Mouse (Mus musculus) ES-CJ7 (cell line): ENCODE data around the gene Ankrd63.
A peak's percentile ranks its signal among the peaks of the same experiment; 100 is the strongest.

Experiments
- DNase-seq: peaks from one replicate; pipeline ENCODE4 v3.0.0; 2011; ENCODE audit warnings: low read depth, low spot score

The Ankrd63 gene

DNA sequence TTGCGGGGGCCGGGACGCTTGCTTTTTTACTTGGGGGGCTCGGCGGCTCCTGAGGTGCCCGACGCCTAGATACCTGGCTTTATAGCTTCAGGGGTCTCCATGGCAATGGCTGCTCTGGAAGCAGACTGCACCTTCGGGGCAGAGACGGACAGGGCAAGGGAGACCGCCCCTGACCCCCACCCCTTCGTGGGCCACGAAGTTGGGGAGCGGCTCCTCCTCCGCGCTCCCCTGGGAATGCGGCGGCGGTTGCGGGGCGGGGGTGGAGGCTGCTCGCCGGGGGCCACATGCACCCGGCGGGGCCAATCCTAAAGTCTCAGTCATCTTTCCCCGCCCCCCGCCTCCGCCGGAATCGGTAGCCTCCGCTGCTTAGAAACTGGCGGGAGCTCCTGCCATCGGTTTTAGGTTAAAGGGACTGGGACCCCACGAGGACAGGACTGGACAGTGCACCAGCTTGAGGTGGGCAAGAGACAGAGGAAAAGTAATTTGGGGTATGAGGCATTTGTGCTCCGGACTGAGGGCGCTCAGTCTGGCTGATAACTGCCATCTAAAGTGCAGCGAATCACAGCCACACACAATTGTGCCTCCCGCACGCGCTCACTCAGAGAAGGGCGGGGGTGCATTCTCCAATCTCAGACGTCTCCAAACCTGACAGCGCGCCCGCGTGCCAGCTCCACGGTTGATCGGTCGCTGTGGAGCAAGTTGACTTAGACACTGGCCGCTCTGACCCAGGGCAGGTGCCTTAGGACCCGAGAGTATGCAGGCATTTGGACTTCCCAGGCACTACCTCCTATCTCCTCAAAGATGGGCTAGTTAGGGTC is at the start of gene Ankrd63:
Gene Ankrd63, minus strand, starts transcription at position 51 of the 818 bp plus-strand sequence.
- DNase-seq: peak; percentile 17

DNA sequence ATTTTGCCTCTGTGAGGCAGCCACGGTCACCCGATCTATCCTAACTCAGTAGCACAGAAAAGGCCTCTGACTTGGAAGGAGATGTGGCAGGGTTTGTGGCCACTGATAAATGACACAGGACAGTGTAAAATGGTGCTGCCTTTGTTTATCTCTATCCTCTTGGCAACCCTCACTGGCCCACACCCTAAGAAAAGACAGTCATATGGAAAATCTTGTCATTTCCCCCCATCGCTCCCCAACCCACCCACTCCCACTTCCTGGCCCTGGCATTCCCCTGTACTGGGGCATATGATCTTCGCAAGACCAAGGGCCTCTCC is 49.0 kb upstream of the Ankrd63 start:
- no peak for DNase-seq

DNA sequence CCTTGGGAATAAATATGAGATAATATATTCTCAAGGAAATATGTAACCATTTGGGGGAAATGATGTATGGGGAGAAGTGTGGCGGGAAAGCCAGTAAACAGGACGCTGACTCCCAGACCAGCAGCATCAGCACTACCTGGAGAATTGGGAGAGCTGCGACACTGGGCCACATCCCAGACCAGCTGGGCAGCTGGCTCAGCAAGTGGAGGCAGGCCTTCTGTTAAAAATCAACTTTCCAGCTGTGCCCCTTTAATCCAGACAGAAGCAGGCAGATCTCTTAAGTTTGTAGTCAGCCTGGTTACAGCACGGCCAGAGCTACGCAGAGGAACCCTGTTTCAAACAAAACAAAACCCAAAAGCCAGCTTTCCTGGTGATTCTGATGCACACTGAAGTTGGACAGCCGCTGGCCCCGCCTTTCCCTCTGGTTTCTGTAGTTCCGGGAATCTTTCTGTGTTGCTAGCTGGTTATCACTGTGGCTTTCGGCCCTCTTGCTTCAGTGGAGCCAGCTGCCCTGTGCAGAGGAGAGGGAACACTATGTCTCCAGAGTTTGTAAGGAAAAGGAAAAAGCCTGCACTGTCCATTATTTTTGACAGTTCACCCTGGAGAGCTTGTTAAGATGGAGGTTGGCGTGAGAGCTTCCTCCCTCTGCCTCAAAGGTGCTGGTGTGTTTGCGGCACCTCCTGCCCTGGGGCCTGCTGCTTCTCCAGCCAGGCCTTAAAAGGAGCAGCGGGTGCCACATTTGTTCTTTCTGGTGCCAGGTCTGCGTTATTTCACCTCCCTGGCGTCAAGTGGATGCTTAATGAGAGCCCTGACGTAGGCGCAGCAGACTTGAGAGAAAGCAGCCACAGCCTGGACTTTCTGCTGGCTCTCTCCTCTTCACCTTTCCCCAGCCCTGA is 48.4 kb upstream of the Ankrd63 start:
- DNase-seq: no peak

DNA sequence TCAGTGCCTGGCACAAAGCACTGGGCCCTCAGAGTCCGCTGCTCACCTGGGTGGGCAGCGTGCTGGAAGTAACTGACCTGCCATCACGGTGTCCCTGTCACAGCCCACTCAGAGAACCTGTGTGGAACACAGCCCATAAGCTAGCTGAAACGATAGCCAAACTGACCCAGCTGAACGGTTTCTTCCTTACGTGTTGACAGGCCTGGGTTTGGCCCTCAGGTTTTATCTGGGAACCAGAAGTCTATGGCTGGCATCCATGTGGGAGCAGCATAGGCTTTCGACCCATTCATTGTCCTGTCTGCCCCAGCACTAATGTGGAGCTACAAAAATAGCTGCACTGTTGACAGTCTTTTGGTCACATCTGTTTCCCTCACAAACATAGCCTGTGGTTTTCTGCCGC is 46.7 kb upstream of the Ankrd63 start:
- DNase-seq: no peak

DNA sequence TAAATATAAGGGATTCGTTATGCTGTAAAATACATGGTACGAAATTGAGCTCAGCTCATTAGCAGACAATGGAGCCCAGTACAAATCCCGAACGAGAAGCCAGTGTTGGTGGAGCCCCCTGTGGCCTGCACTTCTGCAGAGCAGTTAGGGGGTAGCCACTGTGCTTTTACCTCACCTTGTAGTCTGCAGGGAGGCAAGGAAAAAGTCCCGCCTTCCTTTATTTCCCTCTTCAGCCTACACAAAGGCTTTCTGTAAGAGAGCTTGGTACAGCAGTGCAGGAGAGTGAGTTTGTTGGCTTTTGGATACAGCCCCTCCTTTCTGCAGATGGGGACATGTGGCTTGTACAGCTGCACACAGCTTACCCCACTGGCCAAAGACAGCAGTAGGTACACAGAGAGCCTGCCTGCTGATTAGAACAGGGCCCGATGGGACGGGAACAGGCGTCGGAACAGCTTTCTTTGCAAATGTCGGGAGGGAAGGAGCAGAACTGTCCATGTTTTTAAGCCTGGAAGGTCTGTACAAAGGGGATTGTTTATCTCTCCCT is 45.6 kb upstream of the Ankrd63 start:
- peak; percentile 52 for DNase-seq

DNA sequence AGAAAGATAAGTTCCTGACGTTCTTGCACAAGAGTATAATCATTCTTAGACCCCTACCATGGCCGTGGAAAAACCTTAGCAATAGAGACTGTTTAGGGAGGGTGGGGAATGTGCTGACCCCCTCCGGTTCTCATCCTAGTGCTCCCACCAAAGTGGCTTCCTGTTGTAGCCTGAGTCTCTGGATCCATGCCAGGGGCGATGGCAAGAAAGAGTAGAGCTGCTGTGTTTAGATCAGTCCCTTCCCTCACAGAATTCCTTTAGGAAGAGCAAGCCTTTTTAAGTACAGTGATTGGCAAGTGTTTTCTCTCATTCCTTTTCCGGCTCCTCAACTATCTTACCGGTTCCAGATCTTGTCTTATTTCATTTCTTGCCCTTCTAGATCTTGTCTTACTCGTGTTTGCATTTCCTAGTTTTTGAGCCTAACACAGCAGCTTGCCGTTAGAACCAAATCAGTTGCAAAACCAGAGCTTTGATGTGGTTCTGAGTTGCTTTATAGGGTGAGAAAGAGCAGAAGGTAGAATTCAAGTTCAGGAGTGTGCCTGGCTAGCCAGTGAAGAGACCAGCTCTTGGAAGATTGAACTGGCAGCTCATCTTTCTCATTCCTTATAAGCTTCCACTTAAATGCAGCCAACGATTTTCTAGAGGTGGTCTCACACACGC is 43.7 kb upstream of the Ankrd63 start:
- no peak for DNase-seq

DNA sequence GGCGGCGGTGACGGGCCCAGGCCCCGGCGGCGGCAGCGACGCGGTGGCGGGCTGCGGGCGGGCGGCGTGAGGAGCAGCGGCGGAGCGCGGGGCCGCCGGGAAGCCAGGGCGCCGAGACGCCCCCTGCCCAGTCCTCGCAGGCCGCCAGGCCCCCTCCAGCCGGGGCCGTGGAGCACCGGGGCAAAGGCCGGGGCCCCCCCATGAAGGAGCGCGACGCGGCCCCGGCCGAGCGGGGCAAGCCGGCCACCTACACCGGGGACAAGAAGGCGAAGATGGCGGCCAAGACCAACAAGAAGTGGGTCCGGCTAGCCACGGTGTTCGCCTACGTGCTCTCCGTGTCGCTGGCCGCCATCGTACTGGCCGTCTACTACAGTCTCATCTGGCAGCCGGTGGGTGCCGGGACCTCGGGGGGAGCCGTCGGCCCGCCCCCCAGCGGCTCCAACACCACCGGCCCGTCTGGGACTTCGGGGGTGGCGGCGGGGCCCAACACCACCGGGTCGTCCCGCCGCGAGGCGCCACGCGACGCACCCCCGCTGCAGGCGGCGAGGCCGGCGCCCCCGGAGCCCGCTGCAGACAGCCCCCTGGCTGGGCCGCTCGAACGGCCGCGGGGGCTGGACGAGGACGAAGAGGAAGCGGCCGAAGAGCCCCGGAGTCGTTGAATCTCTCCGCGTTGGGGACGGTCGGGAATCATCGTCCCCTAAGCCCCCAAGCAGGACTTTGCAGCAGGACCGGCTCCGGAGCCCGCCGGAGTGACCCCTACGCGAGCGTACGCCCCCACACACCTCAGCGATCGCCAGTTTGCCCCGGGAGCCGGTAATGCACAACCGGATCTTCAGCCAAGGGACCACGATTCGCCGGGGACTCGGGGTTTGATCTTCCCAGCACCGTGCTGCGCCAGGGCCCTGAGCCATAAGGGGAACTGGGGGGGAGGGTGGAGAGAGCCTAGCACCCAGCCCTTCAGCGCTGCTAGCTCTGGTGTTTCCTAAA is 42.4 kb upstream of the Ankrd63 start:
- peak; percentile 33 for DNase-seq

DNA sequence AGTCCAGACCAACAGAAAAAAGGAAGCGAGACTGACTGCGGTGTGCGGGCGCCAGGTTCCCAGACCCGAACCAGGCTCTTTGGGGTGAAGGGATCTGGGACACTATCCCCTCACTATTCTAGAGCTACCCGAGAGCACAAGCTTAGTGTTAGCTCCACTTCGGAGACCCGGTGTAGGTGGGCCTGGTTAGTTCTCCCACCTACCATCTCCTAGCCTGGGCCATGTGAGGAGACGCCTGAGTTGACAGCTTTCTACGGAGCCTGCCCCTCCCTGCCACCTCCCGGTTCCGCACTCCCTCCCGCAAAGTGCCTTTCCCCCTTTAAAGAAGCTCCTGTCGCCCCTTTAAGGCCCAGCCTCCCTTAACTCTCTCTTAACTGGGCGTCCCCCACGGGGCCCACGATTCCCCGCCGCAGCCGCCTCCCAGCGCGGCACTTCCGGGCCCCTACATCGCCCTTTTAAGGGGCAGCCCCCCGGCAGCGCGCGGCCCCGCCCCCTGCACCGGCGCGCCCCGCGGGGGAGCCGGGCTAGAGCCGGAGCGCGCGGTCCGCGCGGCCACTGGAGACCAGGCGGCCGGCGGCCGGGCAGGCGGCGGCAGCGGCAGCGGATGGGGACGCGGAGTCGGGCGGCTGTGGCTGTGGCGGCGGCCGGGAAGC is 41.6 kb upstream of the Ankrd63 start, which contains the start of gene Inafm2:
Gene Inafm2, plus strand, starts transcription at position 527 of the 653 bp plus-strand sequence.
- DNase-seq: peak; percentile 81

DNA sequence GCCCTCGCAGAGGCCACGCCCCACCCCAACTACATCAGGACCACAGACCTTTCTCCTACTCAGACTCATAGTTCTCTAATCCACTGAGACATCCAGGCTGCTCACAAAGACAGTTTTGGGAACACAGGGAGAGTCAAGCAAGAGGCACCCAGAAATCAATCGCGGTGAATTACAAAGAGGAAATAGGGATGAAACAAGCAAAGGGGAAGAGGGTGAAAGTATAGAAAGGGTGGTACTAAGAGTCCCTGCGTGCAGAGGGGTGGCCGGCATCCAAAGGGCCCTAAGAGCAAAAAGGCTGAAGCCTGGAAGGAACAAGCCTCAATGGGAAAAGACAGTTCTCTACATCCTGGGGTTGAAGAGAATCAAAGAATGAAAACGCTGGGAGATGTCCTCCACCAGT is 40.9 kb upstream of the Ankrd63 start:
- no peak for DNase-seq

DNA sequence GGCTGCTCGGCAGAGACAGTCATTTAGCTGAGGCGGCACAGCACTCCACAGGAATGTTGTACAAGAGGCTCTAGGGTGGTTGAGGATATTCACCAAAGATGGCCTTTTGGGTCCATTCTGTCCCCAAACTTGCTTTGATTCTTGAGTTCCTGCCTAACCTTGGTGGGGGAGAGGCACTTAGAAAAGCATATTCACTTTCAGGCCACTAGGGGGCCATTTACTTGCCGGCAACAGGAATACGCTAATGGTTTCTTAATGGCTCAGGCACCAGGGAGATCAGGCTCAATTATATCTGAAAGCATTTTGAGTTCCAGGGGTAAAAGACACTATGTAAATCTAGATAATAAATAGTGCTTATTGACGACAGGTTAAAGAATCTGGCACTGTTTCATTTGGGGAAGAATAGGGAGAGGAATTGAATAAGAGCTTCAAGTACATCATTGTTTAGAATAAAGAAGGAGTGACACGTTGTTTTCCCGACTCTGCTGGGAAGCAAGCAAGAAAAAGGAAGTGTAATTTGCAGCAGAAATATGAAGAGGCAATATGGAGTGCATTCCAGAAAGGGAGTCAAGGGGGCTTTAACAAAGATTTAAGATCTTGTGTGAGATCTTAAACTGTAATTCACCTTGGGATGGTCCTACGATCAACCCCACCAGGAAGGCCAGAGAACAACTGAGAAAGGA is 39.6 kb upstream of the Ankrd63 start:
- DNase-seq: peak; percentile 69

DNA sequence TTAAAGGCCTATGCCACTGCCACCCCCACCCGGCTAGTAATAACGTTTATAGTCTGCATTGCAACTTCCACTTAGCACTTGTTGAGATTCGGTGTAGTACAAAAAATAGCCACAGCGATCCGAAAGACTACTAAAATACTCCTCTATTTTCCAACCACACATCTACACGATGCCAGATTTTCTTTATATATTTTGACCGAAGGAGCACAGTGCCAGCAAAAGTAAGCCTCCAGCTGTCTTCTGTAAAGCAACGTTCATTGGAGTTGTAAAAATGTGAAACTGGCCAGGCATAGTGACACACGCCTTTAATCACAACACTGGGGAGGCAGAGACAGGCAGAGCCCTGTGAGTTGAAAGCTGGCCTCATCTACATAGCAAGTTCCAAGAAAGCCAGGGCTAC is 37.4 kb upstream of the Ankrd63 start:
- DNase-seq: no peak

DNA sequence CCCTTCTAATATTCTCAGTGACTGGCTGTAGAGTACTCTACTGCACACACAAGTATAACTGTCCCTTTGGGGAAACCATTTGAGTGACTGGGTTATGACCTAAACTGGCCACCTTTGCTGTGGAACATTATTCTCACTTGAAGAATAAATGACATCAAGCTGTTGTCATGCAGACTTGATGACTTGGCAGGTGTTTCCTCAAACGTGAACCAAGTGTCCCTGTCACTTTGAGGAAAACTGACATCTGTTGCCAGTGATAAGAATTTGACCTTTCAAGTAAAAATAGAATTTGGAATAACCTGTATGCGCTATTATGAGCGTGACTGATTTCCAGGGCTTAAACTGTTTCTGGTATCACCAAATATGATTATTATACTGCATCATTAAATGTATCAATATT is 36.6 kb upstream of the Ankrd63 start:
- no peak for DNase-seq

DNA sequence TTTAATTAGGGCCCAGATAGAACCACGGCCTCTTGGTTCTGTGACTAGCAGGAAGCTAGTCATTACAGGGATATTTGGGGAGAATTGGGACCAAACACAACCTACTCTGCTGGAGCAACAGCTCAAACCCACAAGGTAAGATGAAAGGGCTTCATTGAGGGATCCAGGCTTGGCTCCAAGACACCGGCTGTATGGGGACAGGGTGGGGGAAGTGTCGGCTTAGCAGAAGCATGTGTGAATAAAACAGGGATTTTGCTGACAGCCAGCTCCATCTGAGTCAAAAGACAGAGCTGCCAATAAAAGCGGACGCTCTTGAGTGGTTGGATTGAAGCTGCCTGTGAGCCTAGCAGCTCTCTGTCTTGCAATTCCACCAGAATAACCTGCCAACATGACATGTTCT is 29.6 kb upstream of the Ankrd63 start:
- DNase-seq: no peak

DNA sequence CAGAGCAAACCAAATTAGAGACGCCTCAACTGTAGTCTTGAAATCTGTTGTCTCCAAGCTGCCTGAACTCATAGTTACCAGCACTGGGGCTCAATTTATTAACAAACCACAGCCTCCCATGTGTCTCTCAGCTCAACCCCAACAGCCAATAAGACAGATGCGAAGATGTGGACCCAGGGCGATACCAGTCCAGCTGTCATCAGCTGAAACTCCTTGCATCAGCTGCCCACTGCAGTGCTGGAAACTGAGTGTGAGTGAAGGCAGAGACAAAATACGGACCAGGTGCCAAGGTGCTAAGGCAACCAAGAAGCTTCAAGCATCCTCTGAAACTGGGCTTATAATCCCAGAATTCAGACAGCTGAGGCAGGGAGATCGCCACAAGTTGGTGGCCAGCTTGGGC is 28.2 kb upstream of the Ankrd63 start:
- DNase-seq: no peak

DNA sequence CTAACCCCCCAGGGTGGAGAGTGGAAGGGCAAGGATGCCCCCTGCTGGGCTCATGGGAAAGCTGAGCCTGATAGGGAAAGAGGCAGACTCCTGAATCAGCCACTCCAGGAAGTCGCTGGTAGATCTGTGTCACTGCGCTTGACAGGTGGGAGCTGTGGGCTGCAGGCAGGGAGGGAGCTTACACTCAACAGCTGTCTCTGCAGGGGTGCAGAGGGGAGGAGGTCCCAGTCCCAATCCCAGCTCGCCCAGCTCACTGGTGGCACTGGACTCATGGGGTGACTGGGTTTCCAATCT is 26.8 kb upstream of the Ankrd63 start:
- DNase-seq: peak; percentile 19

DNA sequence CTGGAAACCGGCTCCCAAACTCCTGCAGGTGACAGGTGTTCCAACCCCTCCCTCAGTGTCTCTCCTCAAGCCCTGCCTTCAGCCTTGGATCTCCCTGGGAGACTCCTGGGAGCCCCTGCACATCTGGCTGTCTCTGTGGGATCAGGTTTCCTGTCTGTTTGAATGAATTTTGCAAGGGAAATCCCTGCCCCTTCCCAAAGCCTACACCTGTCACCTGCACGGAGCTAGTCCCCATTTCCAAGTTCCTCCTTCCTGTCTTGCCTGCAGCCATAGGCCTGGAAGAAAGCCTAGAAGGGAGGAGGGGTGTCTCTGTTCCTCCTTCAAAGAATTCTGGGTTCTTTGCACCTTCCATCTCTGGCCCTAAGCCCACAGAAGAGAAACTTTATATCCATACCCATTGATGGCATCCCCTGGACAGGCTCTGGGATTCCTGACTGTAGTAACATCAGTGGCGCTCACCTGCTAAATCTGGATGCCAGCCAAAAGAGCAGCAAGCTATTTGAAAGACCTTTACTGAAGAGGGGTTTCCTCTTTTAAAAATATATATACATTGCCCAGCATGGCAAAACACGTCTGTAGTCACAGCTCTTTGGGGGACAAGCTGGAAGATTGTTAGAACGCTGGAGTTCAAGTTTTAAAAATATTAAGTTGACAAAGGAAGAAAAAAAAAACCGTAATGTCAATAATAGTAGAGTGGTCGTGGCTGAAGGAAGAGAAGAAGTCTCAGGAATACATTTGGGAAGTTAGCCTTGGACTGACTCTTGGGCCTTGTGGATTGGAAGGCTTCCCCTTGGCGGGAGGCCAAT is 26.3 kb upstream of the Ankrd63 start:
- no peak for DNase-seq

DNA sequence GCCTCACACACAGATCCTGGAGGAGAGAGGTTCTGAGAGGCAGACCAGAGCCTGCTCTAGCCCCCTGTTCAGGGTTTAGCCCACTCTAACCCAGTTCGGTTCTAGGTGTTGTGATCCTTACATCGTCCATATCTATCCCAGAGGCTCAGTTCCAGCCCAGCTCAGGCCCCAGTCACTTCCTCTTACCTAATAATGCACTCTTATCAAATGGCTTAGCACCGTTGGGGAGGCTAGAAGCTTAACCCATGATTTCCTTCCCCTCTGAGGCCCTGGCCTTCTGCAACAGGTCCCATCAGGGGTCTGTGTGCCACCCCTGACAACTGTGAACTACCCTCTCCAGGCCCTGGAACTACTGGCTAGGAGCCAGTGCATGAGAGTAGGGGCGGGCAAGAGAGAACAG is 25.4 kb upstream of the Ankrd63 start:
- DNase-seq: no peak

DNA sequence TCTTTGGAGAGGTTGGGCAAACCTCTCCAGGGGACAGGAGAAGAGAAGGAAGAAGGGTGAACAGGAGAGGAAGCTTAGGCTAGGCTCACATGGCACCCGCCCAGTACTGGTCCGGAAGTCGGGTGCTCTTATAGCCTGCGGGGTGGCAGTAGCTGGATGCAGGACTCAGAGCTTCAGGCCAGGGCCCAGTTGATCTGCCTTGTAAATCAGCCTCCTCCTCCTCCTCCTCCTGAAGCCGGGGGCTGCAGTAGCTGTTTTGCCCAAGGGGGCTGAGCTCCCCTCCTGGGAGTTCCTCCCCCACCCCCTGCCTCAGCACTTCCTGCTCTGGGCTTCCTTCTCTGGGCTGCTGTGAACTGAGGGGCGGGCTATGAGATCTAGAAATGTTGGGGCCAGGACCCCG is 24.6 kb upstream of the Ankrd63 start, which contains the start of gene Plcb2:
Gene Plcb2, minus strand, starts transcription at position 102 of the 400 bp plus-strand sequence.
- no peak for DNase-seq

DNA sequence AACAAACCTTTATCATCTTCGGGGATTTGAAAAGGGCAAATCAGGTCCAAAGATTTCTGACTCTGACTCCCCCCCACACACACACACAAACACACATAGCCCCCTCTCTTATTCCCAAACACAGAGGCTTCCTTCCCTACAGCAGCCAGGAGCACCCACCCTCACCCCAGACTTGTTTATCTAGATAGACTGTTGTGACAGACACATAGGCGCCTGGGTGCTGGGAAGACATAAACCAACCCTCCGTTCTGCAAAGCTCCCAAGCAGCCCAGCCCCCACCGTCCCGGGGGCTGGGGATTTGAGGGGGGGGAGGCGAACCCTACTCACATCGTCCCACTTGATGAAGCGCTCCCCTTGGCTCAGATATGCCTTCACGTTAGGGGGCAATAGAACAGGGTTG is 24.1 kb upstream of the Ankrd63 start:
- no peak for DNase-seq
